Mouse (Mus musculus) lung, adult 10 weeks (tissue): ENCODE data around the gene Rbm17. TPM values are rescaled to one million over a fixed set of nuclear protein-coding genes. Genes with fewer than 3 reads are reported as not detected.

Source experiments
- polyA plus RNA-seq: library from polyadenylated mRNA; stranded (reverse); fragments of 350-450 nt; fragmentation: Illumina TruSeq; extraction: RNeasy Lipid Tissue Mini Kit (QIAGEN cat#74804); gene quantifications from one replicate; pipeline ENCODE4 v1.2.3, GENCODE M21; 2014; ENCODE audit warnings: low read depth, low replicate concordance; ENCODE audit not compliant: insufficient read depth

Rbm17 gene
- 50.4 TPM for polyA plus RNA-seq

GRCm38 (mm10) chr2:11604053-11604452 lies at the start of gene Rbm17:
Rbm17 (minus strand) TSS chr2:11604153.

DNA sequence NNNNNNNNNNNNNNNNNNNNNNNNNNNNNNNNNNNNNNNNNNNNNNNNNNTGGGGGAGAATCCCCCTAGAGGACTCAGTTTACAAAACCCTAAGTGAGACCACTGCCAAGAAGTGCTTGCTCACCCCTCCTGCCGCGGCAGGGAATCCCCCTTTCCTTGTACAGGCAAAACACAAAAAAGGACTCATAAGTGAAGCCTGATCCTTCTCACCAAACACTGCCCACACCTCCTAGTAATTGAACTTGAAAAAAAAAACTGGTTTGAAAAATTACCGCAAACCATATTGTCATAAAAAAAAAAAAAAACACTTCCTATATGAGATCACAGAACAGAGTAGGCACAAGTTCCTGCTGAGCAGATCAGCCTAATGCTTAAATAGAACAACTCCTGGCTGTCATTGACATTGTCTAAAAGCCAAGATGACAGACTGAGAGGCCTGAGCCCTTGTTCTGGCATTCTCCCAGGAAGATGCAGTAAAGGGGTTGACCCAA lies 38.5 kb upstream of the Rbm17 start, which contains the start of gene Il2ra:
Il2ra (plus strand) TSS at position 357 of the 491 bp plus-strand sequence.

DNA sequence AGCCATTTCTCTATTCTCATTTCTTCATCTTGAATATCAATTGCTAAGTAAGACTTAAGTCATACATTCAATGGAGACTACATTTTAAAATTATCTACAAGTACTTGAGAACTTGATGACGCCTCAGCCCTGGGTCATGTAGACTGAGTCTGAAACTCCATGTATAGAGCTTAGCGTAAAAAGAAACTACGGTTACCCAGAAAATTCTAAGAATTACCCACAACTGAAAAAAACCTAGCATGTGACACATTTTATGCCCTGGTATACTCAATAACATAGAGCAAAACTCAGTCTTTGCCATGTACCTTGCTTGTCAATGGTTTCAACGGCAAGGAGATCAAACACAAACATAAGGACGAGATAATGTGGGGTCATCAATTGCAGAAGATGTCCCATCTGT lies 21.9 kb upstream of the Rbm17 start, which contains the start of gene Gm17490:
Gm17490 (minus strand) TSS at position 375 of the 400 bp plus-strand sequence.

GRCm38 (mm10) chr2:11553471-11554400 lies 50.2 kb downstream of the Rbm17 start, which contains the start of gene Pfkfb3:
Pfkfb3 (minus strand) TSS chr2:11554077.

Other genes with a start within 250 kb of the Rbm17 start
- gene Pfkfb3, start 50.1 kb downstream of the Rbm17 start, polyA plus RNA-seq, result 15.3 TPM
- gene Gm17490, start 22.1 kb upstream of the Rbm17 start, polyA plus RNA-seq, result not detected
- gene Il2ra, start 38.7 kb upstream of the Rbm17 start, polyA plus RNA-seq, result 0.64 TPM
- 7.5 TPM for gene Il15ra, start 101.1 kb upstream of the Rbm17 start, polyA plus RNA-seq
- gene Fbh1, start 173.4 kb upstream of the Rbm17 start, polyA plus RNA-seq, result 27.2 TPM
- 20.0 TPM for gene Ankrd16, start 173.7 kb upstream of the Rbm17 start, polyA plus RNA-seq